Mouse (Mus musculus): ENCODE results near the gene Epb41l4b. TPM values are rescaled to one million over a fixed set of nuclear protein-coding genes. Genes with fewer than 3 reads are reported as not detected.

Gene Epb41l4b
- polyA plus RNA-seq, 1 experiment from 2014 or later = 5.2 TPM

GRCm38 (mm10) chr4:57148182-57148581 is 4.9 kb upstream of the Epb41l4b start:
- 50% methylated on average over 3 of the region's 3 CpGs for WGBS
- Histone ChIP-seq H3K9me3 (replicated peaks) (no peaks in the 10 kb centered on the region), H3K36me3 (no peaks in the 10 kb centered on the region), H3K4me3 (replicated peaks) (no peak overlapping the region), H3K4me2 (replicated peaks) (no peak overlapping the region), H3K27me3 (peaks cover 7% of the 10 kb centered on the region; the same call in 1 of the 2 replicates), H3K27ac (replicated peaks) (no peak overlapping the region), H3K9ac (no peak overlapping the region), H3K4me1 (peaks cover 7% of the 10 kb centered on the region)
- no peak for ATAC-seq (ENCODE audit: insufficient number of reproducible peaks, low FRiP score, low TSS enrichment, low read depth)

- ATAC-seq (ENCODE audit: insufficient number of reproducible peaks, low FRiP score, low TSS enrichment, low read depth) = no peak
- H3K4me1 ChIP-seq = peaks cover 44% of the 10 kb centered on the region
- peak overlapping the region; percentile 70 for H3K9ac ChIP-seq
- H3K27ac ChIP-seq (replicated peaks) = no peak overlapping the region
- 1% methylated on average over 36 of the region's 43 CpGs for whole genome bisulfite sequencing
- H3K9me3 ChIP-seq (replicated peaks) = no peaks in the 10 kb centered on the region
- H3K4me3 ChIP-seq (replicated peaks) = peak overlapping the region; percentile 67
- peaks cover 22% of the 10 kb centered on the region for H3K27me3 ChIP-seq
- peak overlapping the region; percentile 89 for H3K4me2 ChIP-seq (replicated peaks)
- H3K36me3 ChIP-seq = no peaks in the 10 kb centered on the region
These were observed 737 bp downstream of the Epb41l4b start for GRCm38 (mm10) chr4:57142374-57143025.

GRCm38 (mm10) chr4:57141908-57142361 is 1.3 kb downstream of the Epb41l4b start:
- 5% methylated on average over 26 of the region's 26 CpGs for WGBS
- no peak overlapping the region for H3K27ac ChIP-seq (replicated peaks)

GRCm38 (mm10) chr4:57140992-57141717 is 2.1 kb downstream of the Epb41l4b start:
- Histone ChIP-seq H3K9ac (no peak overlapping the region), H3K4me2 (replicated peaks) (peak overlapping the region; percentile 89), H3K27ac (replicated peaks) (no peak overlapping the region), H3K36me3 (no peaks in the 10 kb centered on the region), H3K4me3 (replicated peaks) (peak overlapping the region; percentile 67), H3K27me3 (peaks cover 22% of the 10 kb centered on the region), H3K4me1 (peaks cover 46% of the 10 kb centered on the region), H3K9me3 (replicated peaks) (no peaks in the 10 kb centered on the region)
- ATAC-seq (ENCODE audit: insufficient number of reproducible peaks, low FRiP score, low TSS enrichment, low read depth) = no peak
- 15% methylated on average over 15 of the region's 15 CpGs for WGBS

More at GRCm38 (mm10) chr4:57141908-57142361, 1.3 kb downstream of the Epb41l4b start:
- ATAC-seq (ENCODE audit: insufficient number of reproducible peaks, low FRiP score, low TSS enrichment, low read depth) = no peak
- Histone ChIP-seq H3K27me3 (peaks cover 22% of the 10 kb centered on the region), H3K4me3 (replicated peaks) (peak overlapping the region; percentile 67), H3K36me3 (no peaks in the 10 kb centered on the region), H3K9me3 (replicated peaks) (no peaks in the 10 kb centered on the region), H3K4me2 (replicated peaks) (peak overlapping the region; percentile 89), H3K9ac (0 out of 2 replicates have a peak overlapping the region, but pooled peaks have one; percentile 15), H3K4me1 (peaks cover 46% of the 10 kb centered on the region)

GRCm38 (mm10) chr4:57140200-57140799 is 2.9 kb downstream of the Epb41l4b start:
- ATAC-seq (ENCODE audit: insufficient number of reproducible peaks, low FRiP score, low TSS enrichment, low read depth) = no peak
- Histone ChIP-seq H3K9ac (no peak overlapping the region), H3K4me1 (peaks cover 46% of the 10 kb centered on the region), H3K9me3 (replicated peaks) (no peaks in the 10 kb centered on the region), H3K4me3 (replicated peaks) (no peak overlapping the region), H3K27ac (replicated peaks) (no peak overlapping the region), H3K27me3 (peaks cover 22% of the 10 kb centered on the region), H3K4me2 (replicated peaks) (no peak overlapping the region), H3K36me3 (no peaks in the 10 kb centered on the region)
- WGBS = 44% methylated on average over 4 of the region's 4 CpGs

GRCm38 (mm10) chr4:57139433-57139832 is 3.8 kb downstream of the Epb41l4b start:
- ATAC-seq (ENCODE audit: insufficient number of reproducible peaks, low FRiP score, low TSS enrichment, low read depth) = peak; percentile 49
- Histone ChIP-seq H3K4me3 (replicated peaks) (no peak overlapping the region), H3K36me3 (no peaks in the 10 kb centered on the region), H3K9ac (no peak overlapping the region), H3K27ac (replicated peaks) (0 out of 2 replicates have a peak overlapping the region, but pooled peaks have one; percentile 51), H3K4me2 (replicated peaks) (peak overlapping the region; percentile 10), H3K9me3 (replicated peaks) (no peaks in the 10 kb centered on the region), H3K4me1 (peaks cover 46% of the 10 kb centered on the region), H3K27me3 (peaks cover 16% of the 10 kb centered on the region)
- WGBS = 55% methylated on average over 10 of the region's 10 CpGs

- Histone ChIP-seq H3K4me2 (replicated peaks) (no peak overlapping the region), H3K36me3 (no peaks in the 10 kb centered on the region), H3K9me3 (replicated peaks) (no peaks in the 10 kb centered on the region), H3K4me1 (peaks cover 42% of the 10 kb centered on the region), H3K9ac (no peak overlapping the region), H3K4me3 (replicated peaks) (no peak overlapping the region), H3K27me3 (peaks cover 15% of the 10 kb centered on the region), H3K27ac (replicated peaks) (no peak overlapping the region)
- ATAC-seq (ENCODE audit: insufficient number of reproducible peaks, low FRiP score, low TSS enrichment, low read depth) = no peak
- 73% methylated on average over 6 of the region's 6 CpGs for WGBS
These were observed 5.2 kb downstream of the Epb41l4b start for GRCm38 (mm10) chr4:57138093-57138440.

- no peaks in the 10 kb centered on the region for H3K36me3 ChIP-seq
- H3K4me2 ChIP-seq (replicated peaks) = no peak overlapping the region
- WGBS = 54% methylated on average over 8 of the region's 8 CpGs
- H3K9me3 ChIP-seq (replicated peaks) = no peaks in the 10 kb centered on the region
- no peak overlapping the region for H3K27ac ChIP-seq (replicated peaks)
- no peak for ATAC-seq (ENCODE audit: insufficient number of reproducible peaks, low FRiP score, low TSS enrichment, low read depth)
- H3K9ac ChIP-seq = no peak overlapping the region
- no peak overlapping the region for H3K4me3 ChIP-seq (replicated peaks)
- H3K4me1 ChIP-seq = peaks cover 39% of the 10 kb centered on the region
- H3K27me3 ChIP-seq = peaks cover 14% of the 10 kb centered on the region
These were observed 5.7 kb downstream of the Epb41l4b start for GRCm38 (mm10) chr4:57137371-57138092.

- H3K27me3 ChIP-seq = no peaks in the 10 kb centered on the region
- H3K4me3 ChIP-seq (replicated peaks) = no peak overlapping the region
- no peaks in the 10 kb centered on the region for H3K36me3 ChIP-seq
- WGBS = 76% methylated on average over 1 of the region's 1 CpGs
- ATAC-seq (ENCODE audit: insufficient number of reproducible peaks, low FRiP score, low TSS enrichment, low read depth) = no peak
- H3K9me3 ChIP-seq (replicated peaks) = no peaks in the 10 kb centered on the region
- H3K9ac ChIP-seq = no peak overlapping the region
- peaks cover 19% of the 10 kb centered on the region for H3K4me1 ChIP-seq
- H3K4me2 ChIP-seq (replicated peaks) = no peak overlapping the region
- no peak overlapping the region for H3K27ac ChIP-seq (replicated peaks)
These were observed 7.8 kb downstream of the Epb41l4b start for GRCm38 (mm10) chr4:57135431-57135830.

GRCm38 (mm10) chr4:57134554-57134953 is 8.7 kb downstream of the Epb41l4b start:
- no peak overlapping the region for H3K27ac ChIP-seq (replicated peaks)
- no peaks in the 10 kb centered on the region for H3K9me3 ChIP-seq (replicated peaks)
- no peak overlapping the region for H3K9ac ChIP-seq
- ATAC-seq (ENCODE audit: insufficient number of reproducible peaks, low FRiP score, low TSS enrichment, low read depth) = no peak
- WGBS = 39% methylated on average over 4 of the region's 4 CpGs
- H3K4me2 ChIP-seq (replicated peaks) = no peak overlapping the region
- peaks cover 13% of the 10 kb centered on the region for H3K4me1 ChIP-seq
- H3K27me3 ChIP-seq = no peaks in the 10 kb centered on the region
- H3K36me3 ChIP-seq = no peaks in the 10 kb centered on the region
- no peak overlapping the region for H3K4me3 ChIP-seq (replicated peaks)

- H3K4me2 ChIP-seq (replicated peaks) = no peak overlapping the region
- WGBS = 73% methylated on average over 10 of the region's 10 CpGs
- no peak for ATAC-seq (ENCODE audit: insufficient number of reproducible peaks, low FRiP score, low TSS enrichment, low read depth)
- H3K27ac ChIP-seq (replicated peaks) = no peak overlapping the region
- no peaks in the 10 kb centered on the region for H3K9me3 ChIP-seq (replicated peaks)
- no peaks in the 10 kb centered on the region for H3K4me1 ChIP-seq
- H3K27me3 ChIP-seq = no peaks in the 10 kb centered on the region
- H3K9ac ChIP-seq = no peak overlapping the region
- no peak overlapping the region for H3K4me3 ChIP-seq (replicated peaks)
- H3K36me3 ChIP-seq = no peaks in the 10 kb centered on the region
These were observed 11.4 kb downstream of the Epb41l4b start for GRCm38 (mm10) chr4:57131839-57132238.
